Mouse (Mus musculus) limb, embryonic 15.5 days (tissue): ENCODE data around the gene Manba. TPM values are rescaled to one million over a fixed set of nuclear protein-coding genes. Genes with fewer than 3 reads are reported as not detected.
A peak's percentile ranks its signal among the peaks of the same experiment; 100 is the strongest.
"Not testable (repeated sequence)": the region's sequence is repeated elsewhere in the genome, so short reads cannot be mapped to it uniquely, and the experiment has no call there.

Source experiments
- ATAC-seq: fragments of 200-750 bp; cut with Nextera tagmentation; 2 replicates; pipeline ENCODE4 v1.8.0; 2017; ENCODE audit warnings: low read depth, moderate TSS enrichment; ENCODE audit not compliant: insufficient number of reproducible peaks, low FRiP score, low TSS enrichment
- H3K27ac ChIP-seq: fragments of 300-500 bp; sonication (generic); 2 replicates; pipeline ENCODE4 v1.5.1; 2015; ENCODE audit warnings: moderate library complexity, mild to moderate bottlenecking, inconsistent platforms
- H3K27me3 ChIP-seq: fragments of 300-500 bp; sonication (generic); 2 replicates; pipeline ENCODE4 v1.6.1; 2015; ENCODE audit warnings: inconsistent platforms
- H3K36me3 ChIP-seq: fragments of 300-500 bp; sonication (generic); 2 replicates; pipeline ENCODE4 v1.6.1; 2015; ENCODE audit warnings: inconsistent platforms
- H3K4me1 ChIP-seq: fragments of 300-500 bp; sonication (generic); 2 replicates; pipeline ENCODE4 v1.6.1; 2015; ENCODE audit warnings: inconsistent platforms
- H3K4me2 ChIP-seq: fragments of 300-500 bp; sonication (generic); 2 replicates; pipeline ENCODE4 v1.6.1; 2015; ENCODE audit warnings: mild to moderate bottlenecking, inconsistent platforms
- H3K4me3 ChIP-seq: fragments of 300-500 bp; sonication (generic); 2 replicates; pipeline ENCODE4 v1.5.1; 2015; ENCODE audit warnings: mild to moderate bottlenecking, inconsistent platforms
- H3K9ac ChIP-seq: fragments of 300-500 bp; sonication (generic); 2 replicates; pipeline ENCODE4 v1.6.1; 2015; ENCODE audit warnings: inconsistent platforms
- H3K9me3 ChIP-seq: fragments of 300-500 bp; sonication (generic); 2 replicates; pipeline ENCODE4 v1.6.1; 2016; ENCODE audit warnings: inconsistent platforms
- WGBS: fragments of 180-500 bp; shearing (Covaris S2); methylation state at CpG from one replicate; pipeline ENCODE4 v1.1.7; 2015; 5-methylcytosine and 5-hydroxymethylcytosine counted together
- polyA plus RNA-seq: library from polyadenylated mRNA; unstranded; fragments of >200 nt; fragmentation: Nextera tagmentation; extraction: Ambion mirVana; gene quantifications from 2 replicates; pipeline ENCODE4 v1.2.1, GENCODE M21; 2015

Manba gene
- polyA plus RNA-seq, 1 experiment from 2014 or later, result 7.4 TPM

- Histone ChIP-seq H3K4me2 (no peak overlapping the region), H3K9me3 (no peaks in the 10 kb centered on the region), H3K4me1 (no peaks in the 10 kb centered on the region), H3K27ac (no peak overlapping the region), H3K27me3 (no peaks in the 10 kb centered on the region), H3K36me3 (no peaks in the 10 kb centered on the region), H3K9ac (no peak overlapping the region), H3K4me3 (no peak overlapping the region)
- ATAC-seq, result no peak
- WGBS, result 55% methylated on average over 11 of the region's 11 CpGs
These were observed 27.9 kb downstream of the Manba start for GRCm38 (mm10) chr3:135513270-135513669.

- no peak overlapping the region for H3K4me2 ChIP-seq
- H3K4me3 ChIP-seq, result no peak overlapping the region
- no peaks in the 10 kb centered on the region for H3K9me3 ChIP-seq
- WGBS, result 83% methylated on average over 14 of the region's 14 CpGs
- ATAC-seq, result no peak
- no peak overlapping the region for H3K27ac ChIP-seq
- no peaks in the 10 kb centered on the region for H3K4me1 ChIP-seq
- H3K27me3 ChIP-seq, result no peaks in the 10 kb centered on the region
- H3K36me3 ChIP-seq, result no peaks in the 10 kb centered on the region
- no peak overlapping the region for H3K9ac ChIP-seq
These were observed 28.5 kb downstream of the Manba start for GRCm38 (mm10) chr3:135513800-135514425.

- 75% methylated on average over 5 of the region's 5 CpGs for WGBS
- H3K4me2 ChIP-seq, result no peak overlapping the region
- ATAC-seq, result no peak
- H3K27ac ChIP-seq, result no peak overlapping the region
- H3K4me1 ChIP-seq, result no peaks in the 10 kb centered on the region
- H3K9me3 ChIP-seq, result no peaks in the 10 kb centered on the region
- no peaks in the 10 kb centered on the region for H3K36me3 ChIP-seq
- H3K27me3 ChIP-seq, result no peaks in the 10 kb centered on the region
- no peak overlapping the region for H3K4me3 ChIP-seq
- no peak overlapping the region for H3K9ac ChIP-seq
These were observed 29.8 kb downstream of the Manba start for GRCm38 (mm10) chr3:135515246-135515645.

- Histone ChIP-seq H3K4me1 (no peaks in the 10 kb centered on the region), H3K4me3 (no peak overlapping the region), H3K27me3 (no peaks in the 10 kb centered on the region), H3K27ac (no peak overlapping the region), H3K9me3 (no peaks in the 10 kb centered on the region), H3K4me2 (no peak overlapping the region), H3K9ac (no peak overlapping the region), H3K36me3 (no peaks in the 10 kb centered on the region)
- 68% methylated on average over 6 of the region's 6 CpGs for WGBS
- ATAC-seq, result peak; percentile 66; the same call in 1 of the 2 replicates
These were observed 31.5 kb downstream of the Manba start for GRCm38 (mm10) chr3:135516891-135517290.

- Histone ChIP-seq H3K9me3 (no peaks in the 10 kb centered on the region), H3K4me1 (peaks cover 5% of the 10 kb centered on the region; the same call in 1 of the 2 replicates), H3K27me3 (no peaks in the 10 kb centered on the region), H3K36me3 (no peaks in the 10 kb centered on the region), H3K27ac (no peak overlapping the region), H3K4me2 (no peak overlapping the region), H3K4me3 (no peak overlapping the region), H3K9ac (no peak overlapping the region)
- 78% methylated on average over 5 of the region's 5 CpGs for WGBS
- no peak for ATAC-seq
These were observed 33.5 kb downstream of the Manba start for GRCm38 (mm10) chr3:135518882-135519281.

- WGBS, result 62% methylated on average over 6 of the region's 6 CpGs
- Histone ChIP-seq H3K9ac (no peak overlapping the region), H3K4me1 (peaks cover 5% of the 10 kb centered on the region; the same call in 1 of the 2 replicates), H3K4me3 (no peak overlapping the region), H3K27ac (0 out of 2 replicates have a peak overlapping the region, but pooled peaks have one; percentile 11), H3K9me3 (no peaks in the 10 kb centered on the region), H3K27me3 (no peaks in the 10 kb centered on the region), H3K4me2 (no peak overlapping the region), H3K36me3 (no peaks in the 10 kb centered on the region)
- no peak for ATAC-seq
These were observed 34.2 kb downstream of the Manba start for GRCm38 (mm10) chr3:135519584-135519983.

GRCm38 (mm10) chr3:135521963-135522362 lies 36.6 kb downstream of the Manba start:
- Histone ChIP-seq H3K4me1 (peaks cover 5% of the 10 kb centered on the region; the same call in 1 of the 2 replicates), H3K4me3 (no peak overlapping the region), H3K9me3 (no peaks in the 10 kb centered on the region), H3K36me3 (no peaks in the 10 kb centered on the region), H3K4me2 (no peak overlapping the region), H3K9ac (no peak overlapping the region), H3K27me3 (no peaks in the 10 kb centered on the region), H3K27ac (no peak overlapping the region; the same call in 1 of the 2 replicates)
- ATAC-seq, result peak; percentile 45; the same call in 1 of the 2 replicates
- 53% methylated on average over 4 of the region's 4 CpGs for WGBS

GRCm38 (mm10) chr3:135522618-135523355 lies 37.4 kb downstream of the Manba start:
- 48% methylated on average over 16 of the region's 16 CpGs for WGBS
- no peak overlapping the region for H3K4me3 ChIP-seq

GRCm38 (mm10) chr3:135524900-135525299 lies 39.5 kb downstream of the Manba start:
- not testable (repeated sequence) for H3K4me2 ChIP-seq, H3K36me3 ChIP-seq, H3K9me3 ChIP-seq, H3K4me1 ChIP-seq, H3K9ac ChIP-seq, H3K27ac ChIP-seq, H3K4me3 ChIP-seq, ATAC-seq, H3K27me3 ChIP-seq
- 38% methylated on average over 2 of the region's 2 CpGs for WGBS

More at GRCm38 (mm10) chr3:135522618-135523355, 37.4 kb downstream of the Manba start:
- no peaks in the 10 kb centered on the region for H3K36me3 ChIP-seq
- H3K27ac ChIP-seq, result no peak overlapping the region; the same call in 1 of the 2 replicates
- no peaks in the 10 kb centered on the region for H3K9me3 ChIP-seq
- H3K9ac ChIP-seq, result no peak overlapping the region
- H3K4me2 ChIP-seq, result no peak overlapping the region
- no peaks in the 10 kb centered on the region for H3K27me3 ChIP-seq
- ATAC-seq, result no peak
- peaks cover 5% of the 10 kb centered on the region; the same call in 1 of the 2 replicates for H3K4me1 ChIP-seq

- Histone ChIP-seq H3K36me3 (no peaks in the 10 kb centered on the region), H3K9ac (no peak overlapping the region), H3K4me1 (no peaks in the 10 kb centered on the region), H3K27ac (no peak overlapping the region), H3K27me3 (no peaks in the 10 kb centered on the region), H3K4me2 (no peak overlapping the region), H3K4me3 (no peak overlapping the region), H3K9me3 (no peaks in the 10 kb centered on the region)
- ATAC-seq, result no peak
- 75% methylated on average over 7 of the region's 7 CpGs for WGBS
These were observed 44.3 kb downstream of the Manba start for GRCm38 (mm10) chr3:135529670-135530069.

GRCm38 (mm10) chr3:135531762-135532161 lies 46.4 kb downstream of the Manba start:
- WGBS, result 57% methylated on average over 2 of the region's 2 CpGs
- no peak for ATAC-seq
- H3K4me1 ChIP-seq, result no peaks in the 10 kb centered on the region
- H3K36me3 ChIP-seq, result no peaks in the 10 kb centered on the region
- no peak overlapping the region for H3K4me3 ChIP-seq
- H3K27ac ChIP-seq, result no peak overlapping the region
- H3K9me3 ChIP-seq, result no peaks in the 10 kb centered on the region
- no peaks in the 10 kb centered on the region for H3K27me3 ChIP-seq
- H3K4me2 ChIP-seq, result no peak overlapping the region
- H3K9ac ChIP-seq, result no peak overlapping the region

GRCm38 (mm10) chr3:135534103-135534502 lies 48.7 kb downstream of the Manba start:
- no peak overlapping the region for H3K27ac ChIP-seq
- no peak overlapping the region for H3K9ac ChIP-seq
- H3K4me1 ChIP-seq, result no peaks in the 10 kb centered on the region
- H3K27me3 ChIP-seq, result no peaks in the 10 kb centered on the region
- H3K4me2 ChIP-seq, result no peak overlapping the region
- WGBS, result 86% methylated on average over 4 of the region's 5 CpGs
- H3K4me3 ChIP-seq, result no peak overlapping the region
- H3K36me3 ChIP-seq, result no peaks in the 10 kb centered on the region
- ATAC-seq, result no peak
- H3K9me3 ChIP-seq, result no peaks in the 10 kb centered on the region
